Mouse (Mus musculus) testis, adult 2 months (tissue): Measurements from ENCODE around the gene Jakmip3. TPM values are rescaled to one million over a fixed set of nuclear protein-coding genes. Genes with fewer than 3 reads are reported as not detected.

ENCODE experiments used
- H3K27ac ChIP-seq: fragments of 200-500 bp; 2 replicates; pipeline ENCODE4 v1.5.1; 2012; ENCODE audit warnings: low read depth, low read length; ENCODE audit not compliant: control insufficient read depth, insufficient read depth
- H3K27me3 ChIP-seq: fragments of 200-500 bp; 2 replicates; pipeline ENCODE4 v1.6.1; 2012; ENCODE audit warnings: mild to moderate bottlenecking, low read length, moderate library complexity; ENCODE audit not compliant: control insufficient read depth, insufficient read depth
- H3K36me3 ChIP-seq: fragments of 200-500 bp; 2 replicates; pipeline ENCODE4 v1.6.1; 2012; ENCODE audit warnings: mild to moderate bottlenecking, low read length; ENCODE audit not compliant: control insufficient read depth, insufficient read depth
- H3K4me1 ChIP-seq: fragments of 200-500 bp; 2 replicates; pipeline ENCODE4 v1.6.1; 2012; ENCODE audit warnings: low read length; ENCODE audit not compliant: control insufficient read depth, insufficient read depth
- H3K4me3 ChIP-seq: fragments of 200-500 bp; 2 replicates; pipeline ENCODE4 v1.5.1; 2012; ENCODE audit warnings: low read depth, mild to moderate bottlenecking, low read length, moderate library complexity, mixed read lengths; ENCODE audit not compliant: control insufficient read depth
- CTCF ChIP-seq: fragments of 200-500 bp; IDR thresholded peaks from 2 replicates; pipeline ENCODE4 v1.5.1; 2012; ENCODE audit warnings: low read depth, mild to moderate bottlenecking, inconsistent platforms, low read length, moderate library complexity; ENCODE audit not compliant: control insufficient read depth, insufficient read depth, insufficient replicate concordance
- POLR2A ChIP-seq: fragments of 200-500 bp; IDR thresholded peaks from 2 replicates; pipeline ENCODE4 v1.6.1; 2012; ENCODE audit warnings: low read depth, mild to moderate bottlenecking, inconsistent platforms, low read length, moderate library complexity; ENCODE audit not compliant: control insufficient read depth
- polyA plus RNA-seq: library from polyadenylated mRNA; depleted of rRNA; stranded (reverse); fragments of >200 nt; gene quantifications from 2 replicates; pipeline ENCODE4 v1.2.3, GENCODE M21; 2012

Jakmip3 gene
- polyA plus RNA-seq, 1 experiment: 3.6 TPM

- H3K4me1 ChIP-seq: no peaks in the 10 kb centered on the region
- H3K36me3 ChIP-seq: no peaks in the 10 kb centered on the region
- no peak for TF ChIP-seq CTCF
- H3K4me3 ChIP-seq: no peak overlapping the region
- no peaks in the 10 kb centered on the region for H3K27me3 ChIP-seq
- no peak overlapping the region for H3K27ac ChIP-seq
Measured at GRCm38 (mm10) chr7:139079141-139079540, 138.6 kb downstream of the Jakmip3 start.

- TF ChIP-seq CTCF: peak; percentile 20; the same call in 1 of the 2 replicates
- TF ChIP-seq POLR2A: no peak
- no peaks in the 10 kb centered on the region for H3K27me3 ChIP-seq
- H3K36me3 ChIP-seq: no peaks in the 10 kb centered on the region
- H3K4me3 ChIP-seq: no peak overlapping the region
- H3K27ac ChIP-seq: no peak overlapping the region
- no peaks in the 10 kb centered on the region for H3K4me1 ChIP-seq
Measured at GRCm38 (mm10) chr7:139080714-139081113, 140.2 kb downstream of the Jakmip3 start.

DNA sequence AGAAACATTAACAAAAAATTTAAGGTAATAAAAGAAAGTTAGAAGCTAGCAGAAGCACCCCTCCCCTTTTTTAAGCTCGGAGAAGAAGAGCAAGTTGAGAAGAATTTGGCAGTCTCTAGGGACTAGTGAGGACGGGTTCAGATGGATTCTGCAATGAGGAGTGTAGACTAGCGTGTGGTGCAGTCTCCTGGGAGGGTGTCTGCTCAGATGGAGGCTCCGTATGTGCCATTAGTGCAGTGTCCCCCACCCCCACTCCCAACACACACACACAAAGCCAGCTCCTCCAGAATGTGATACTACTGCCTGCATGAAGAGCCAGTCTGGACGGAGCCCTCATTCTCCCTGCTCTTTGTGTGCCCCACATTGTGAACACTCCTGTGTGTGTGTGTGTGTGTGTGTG lies 140.6 kb downstream of the Jakmip3 start:
- Histone ChIP-seq H3K27me3 (no peaks in the 10 kb centered on the region), H3K4me3 (no peak overlapping the region), H3K4me1 (peaks cover 3% of the 10 kb centered on the region), H3K36me3 (no peaks in the 10 kb centered on the region), H3K27ac (no peak overlapping the region)
- TF ChIP-seq CTCF (no peak), POLR2A (no peak)

DNA sequence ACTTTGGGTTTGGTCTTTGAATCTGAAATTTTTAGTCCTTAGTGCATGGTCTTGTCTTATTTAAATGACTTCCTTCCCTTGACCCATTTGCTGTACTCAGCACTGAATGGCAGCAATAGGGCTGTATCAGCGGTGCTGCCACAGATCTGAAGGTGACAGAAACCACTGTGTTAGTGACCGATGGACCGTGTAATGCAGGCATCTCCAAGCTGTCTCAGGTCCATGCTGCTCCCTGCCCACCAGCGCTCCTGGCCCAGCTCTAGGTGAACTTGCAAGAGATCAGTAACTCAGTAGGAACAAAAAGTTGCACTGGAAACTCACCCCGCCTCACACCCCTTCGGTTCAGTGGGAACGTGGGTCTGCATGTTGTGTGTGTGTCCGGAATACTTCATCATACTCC lies 141.8 kb downstream of the Jakmip3 start:
- Histone ChIP-seq H3K27ac (no peak overlapping the region), H3K4me1 (peaks cover 9% of the 10 kb centered on the region), H3K27me3 (no peaks in the 10 kb centered on the region), H3K4me3 (no peak overlapping the region), H3K36me3 (no peaks in the 10 kb centered on the region)
- TF ChIP-seq POLR2A: no peak
- TF ChIP-seq CTCF: no peak

GRCm38 (mm10) chr7:139084316-139084715 lies 143.8 kb downstream of the Jakmip3 start:
- Histone ChIP-seq H3K4me1 (peaks cover 9% of the 10 kb centered on the region), H3K27ac (no peak overlapping the region), H3K27me3 (no peaks in the 10 kb centered on the region), H3K4me3 (no peak overlapping the region), H3K36me3 (no peaks in the 10 kb centered on the region)
- TF ChIP-seq POLR2A: no peak
- no peak for TF ChIP-seq CTCF

GRCm38 (mm10) chr7:139085629-139086194 lies 145.2 kb downstream of the Jakmip3 start, which contains the start of gene Dpysl4:
Gene Dpysl4, plus strand, starts transcription at chr7:139086001.
- H3K36me3 ChIP-seq: no peaks in the 10 kb centered on the region
- H3K27me3 ChIP-seq: no peaks in the 10 kb centered on the region
- peak within 1 kb of the TSS; percentile 50 for H3K27ac ChIP-seq
- peaks cover 9% of the 10 kb centered on the region for H3K4me1 ChIP-seq
- TF ChIP-seq POLR2A: peak; percentile 49; the same call in 1 of the 2 replicates
- no peak for TF ChIP-seq CTCF
- H3K4me3 ChIP-seq: peak within 1 kb of the TSS; percentile 89

DNA sequence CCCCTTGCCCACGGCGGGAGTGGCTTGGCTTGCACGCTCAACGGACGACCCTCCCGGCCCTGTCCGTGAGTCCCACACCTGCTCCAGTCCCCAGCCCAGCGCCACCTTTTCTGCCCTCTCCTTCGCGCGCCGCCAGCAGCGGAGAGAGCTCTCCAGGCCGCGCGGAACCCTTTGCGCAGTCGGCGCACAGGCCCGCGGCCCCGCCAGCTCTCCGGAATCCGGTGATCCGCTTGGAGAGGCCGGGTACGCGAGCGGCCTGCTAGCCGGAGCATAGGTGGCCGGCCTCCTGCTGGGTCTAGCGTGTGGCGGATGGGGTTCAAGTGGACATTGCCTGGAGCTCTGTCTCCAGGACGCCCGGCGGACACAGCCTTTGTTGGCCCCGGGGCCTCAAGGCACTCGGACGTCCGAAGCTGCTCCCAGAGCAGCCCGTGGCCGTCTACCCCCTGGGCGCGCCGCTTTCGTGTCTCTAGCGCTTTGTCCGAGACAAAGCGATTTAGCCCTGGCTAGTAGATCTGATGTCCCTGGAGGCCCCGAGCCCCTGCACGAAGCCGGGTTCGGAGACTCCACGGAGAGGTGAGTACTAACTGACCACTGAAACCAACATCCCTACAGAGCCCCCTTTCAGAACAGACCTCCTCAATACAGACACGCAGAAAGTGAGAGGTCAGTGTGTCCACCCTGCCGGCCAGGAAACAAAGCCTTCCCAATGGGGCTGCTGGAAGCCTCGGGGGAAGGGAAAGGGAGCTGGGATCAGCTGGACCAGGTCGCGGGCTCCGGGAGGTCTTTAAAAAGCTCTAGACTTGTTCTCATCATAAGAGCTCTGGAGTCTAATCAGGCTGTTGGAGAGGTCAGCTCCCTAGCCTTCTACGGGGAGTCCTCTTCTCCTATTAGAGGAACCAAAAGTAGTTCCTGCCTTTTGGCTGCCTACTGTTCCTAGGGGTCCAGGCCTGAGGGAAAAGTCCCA lies 145.9 kb downstream of the Jakmip3 start:
- TF ChIP-seq CTCF (no peak), POLR2A (peak; percentile 21; the same call in 1 of the 2 replicates)
- Histone ChIP-seq H3K27me3 (no peaks in the 10 kb centered on the region), H3K4me3 (peak overlapping the region; percentile 89), H3K4me1 (peaks cover 9% of the 10 kb centered on the region), H3K36me3 (no peaks in the 10 kb centered on the region), H3K27ac (peak overlapping the region; percentile 50)
